Mouse (Mus musculus): ENCODE data around the gene Dusp16. TPM values are rescaled to one million over a fixed set of nuclear protein-coding genes. Genes with fewer than 3 reads are reported as not detected.
A peak's percentile ranks its signal among the peaks of the same experiment; 100 is the strongest.

Dusp16 gene
- total RNA-seq, 2 experiments from 2014 or later = 32.4 to 34.9 TPM

GRCm38 (mm10) chr6:134791251-134792118, 940 bp downstream of the Dusp16 start:
- peak; percentile 47 for DNase-seq

DNA sequence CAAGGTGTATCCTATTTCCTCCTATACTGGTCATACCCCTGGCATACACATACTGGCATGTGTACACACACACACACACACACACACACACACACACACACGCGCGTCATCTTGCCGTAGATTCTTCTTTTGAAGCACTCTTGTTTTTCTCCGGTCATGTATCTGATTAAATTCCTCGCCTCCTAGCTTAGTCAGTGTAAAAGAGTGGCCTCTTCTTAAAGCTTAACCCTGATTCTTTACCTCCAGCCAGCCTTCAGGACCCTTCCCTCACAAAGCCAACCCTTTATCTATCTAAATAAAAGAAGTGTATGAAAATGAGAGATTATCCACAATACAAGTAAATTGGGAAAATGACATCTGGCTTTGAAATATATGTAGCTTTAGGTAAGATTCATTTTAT, 3.3 kb downstream of the Dusp16 start:
- DNase-seq = no peak

DNA sequence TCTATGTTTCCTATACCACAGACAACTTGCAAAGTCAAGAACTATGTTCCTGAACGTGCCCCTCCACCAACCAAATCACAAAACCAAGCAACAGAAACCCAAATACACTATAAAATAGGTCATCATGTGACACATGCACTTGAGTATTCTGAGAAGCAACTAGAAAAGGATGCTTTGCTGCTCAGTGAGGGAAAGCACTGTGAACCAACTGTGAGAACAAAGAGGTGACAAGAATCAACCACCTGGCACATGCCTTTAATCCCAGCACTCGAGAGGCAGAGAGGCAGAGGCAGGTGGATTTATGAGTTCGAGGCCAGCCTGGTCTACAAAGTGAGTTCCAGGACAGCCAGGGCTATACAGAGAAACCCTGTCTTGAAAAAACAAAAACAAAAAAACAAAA, 6.0 kb downstream of the Dusp16 start:
- no peak for DNase-seq

DNA sequence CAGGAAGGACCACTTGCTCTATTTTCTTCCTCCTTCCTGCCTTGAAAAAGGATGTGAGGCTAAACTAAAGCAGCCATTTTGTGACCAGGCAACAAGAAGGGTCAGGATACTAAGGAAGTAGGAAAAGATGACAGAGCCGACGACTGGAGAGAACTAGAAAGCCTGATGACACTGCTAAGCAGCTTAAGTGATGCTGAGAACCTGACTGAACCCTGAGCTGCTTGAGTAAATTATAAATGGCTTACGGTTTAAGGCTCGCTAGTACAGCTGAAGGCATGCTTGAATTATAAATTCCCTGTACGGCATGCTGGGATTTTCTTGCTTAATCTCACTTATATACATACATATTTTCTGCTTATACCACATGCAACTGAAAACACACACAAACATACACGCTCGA, 9.5 kb downstream of the Dusp16 start:
- DNase-seq = no peak

GRCm38 (mm10) chr6:134781494-134781913, 10.9 kb downstream of the Dusp16 start:
- DNase-seq = no peak

GRCm38 (mm10) chr6:134780024-134780423, 12.4 kb downstream of the Dusp16 start:
- DNase-seq = no peak

DNA sequence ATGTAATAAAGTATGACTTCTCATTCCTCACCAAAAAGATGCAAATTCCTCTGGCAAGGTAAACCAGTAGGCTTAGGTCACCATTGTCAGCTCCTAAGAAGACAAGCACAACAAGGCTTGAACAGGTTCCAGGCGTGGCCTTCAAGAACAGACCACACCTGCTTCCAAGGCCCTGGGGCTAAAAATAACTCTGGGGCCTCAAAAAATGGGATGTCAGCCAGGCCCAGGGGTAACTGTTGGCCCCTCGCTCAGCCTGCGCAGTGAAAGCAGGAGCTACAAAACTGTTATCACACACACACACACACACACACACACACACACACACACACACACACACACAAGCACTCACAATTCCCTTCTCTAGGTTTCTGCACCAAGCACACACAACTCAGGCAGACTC, 18.5 kb downstream of the Dusp16 start:
- DNase-seq = peak; percentile 79

DNA sequence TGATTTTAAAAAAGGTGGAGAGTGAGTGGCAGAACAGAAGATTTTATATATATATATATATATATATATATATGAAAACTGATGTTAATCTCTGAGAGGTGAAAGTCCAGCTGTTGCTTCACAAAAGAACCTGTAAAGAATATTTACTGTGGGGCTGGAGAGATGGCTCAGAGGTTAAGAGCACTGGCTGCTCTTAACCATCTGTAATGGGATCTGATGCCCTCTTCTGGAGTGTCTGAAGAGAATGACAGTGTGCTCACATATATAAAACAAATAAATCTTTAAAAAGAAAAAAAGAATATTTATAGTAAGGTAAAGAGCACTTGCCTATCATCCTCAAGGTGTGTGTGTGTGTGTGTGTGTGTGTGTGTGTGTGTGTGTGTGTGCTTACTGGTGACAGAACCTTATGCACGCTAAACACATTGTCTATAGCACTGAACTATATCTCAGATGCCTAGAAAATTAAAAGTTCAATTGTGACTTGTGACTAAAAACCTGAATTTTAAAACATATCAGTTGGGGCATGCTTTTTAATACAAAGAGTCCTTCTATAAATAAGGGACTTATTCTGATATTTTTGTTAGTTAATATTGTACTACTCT, 19.0 kb downstream of the Dusp16 start:
- DNase-seq = no peak

DNA sequence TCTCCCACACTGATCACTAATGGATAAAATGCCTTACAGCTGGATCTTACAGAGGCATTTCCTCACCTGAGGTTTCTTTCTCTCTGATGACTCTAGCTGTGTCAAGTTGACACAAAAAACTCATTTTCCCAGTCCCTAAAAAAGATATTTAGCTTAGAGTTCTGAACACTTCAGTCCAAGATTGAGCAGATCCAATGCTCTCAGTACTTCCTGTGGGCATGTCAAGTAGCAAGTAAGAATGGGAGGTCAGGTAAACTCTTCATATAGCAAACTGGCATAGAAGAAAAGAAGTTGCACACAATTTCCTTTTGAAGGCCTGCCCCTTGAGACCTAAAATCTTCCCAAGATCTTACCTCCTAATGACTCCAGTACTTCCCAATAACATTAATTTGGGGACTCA, 22.1 kb downstream of the Dusp16 start:
- DNase-seq = no peak

GRCm38 (mm10) chr6:134764441-134765061, 27.9 kb downstream of the Dusp16 start:
- DNase-seq = peak; percentile 25

GRCm38 (mm10) chr6:134763436-134763835, 29.0 kb downstream of the Dusp16 start:
- no peak for DNase-seq

DNA sequence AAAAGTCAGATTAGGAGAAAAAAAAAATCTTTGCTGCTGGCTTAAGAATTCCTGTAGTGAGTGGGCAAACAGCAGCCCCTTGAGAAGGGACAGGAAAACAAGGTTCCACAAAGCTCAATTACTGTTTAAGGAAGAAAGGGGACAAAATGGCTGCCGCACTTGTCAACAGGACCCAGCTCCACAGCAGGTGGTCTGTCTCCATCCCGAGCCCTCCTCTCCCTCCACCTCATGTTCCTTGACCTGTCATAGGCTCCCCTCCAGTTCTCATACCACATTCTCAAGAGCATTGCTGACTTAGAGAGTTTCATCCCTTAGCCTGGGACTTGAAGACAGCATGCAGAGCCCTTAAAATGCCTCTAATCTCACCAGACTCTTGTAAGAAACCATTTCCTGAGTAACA, 30.6 kb downstream of the Dusp16 start:
- no peak for DNase-seq

DNA sequence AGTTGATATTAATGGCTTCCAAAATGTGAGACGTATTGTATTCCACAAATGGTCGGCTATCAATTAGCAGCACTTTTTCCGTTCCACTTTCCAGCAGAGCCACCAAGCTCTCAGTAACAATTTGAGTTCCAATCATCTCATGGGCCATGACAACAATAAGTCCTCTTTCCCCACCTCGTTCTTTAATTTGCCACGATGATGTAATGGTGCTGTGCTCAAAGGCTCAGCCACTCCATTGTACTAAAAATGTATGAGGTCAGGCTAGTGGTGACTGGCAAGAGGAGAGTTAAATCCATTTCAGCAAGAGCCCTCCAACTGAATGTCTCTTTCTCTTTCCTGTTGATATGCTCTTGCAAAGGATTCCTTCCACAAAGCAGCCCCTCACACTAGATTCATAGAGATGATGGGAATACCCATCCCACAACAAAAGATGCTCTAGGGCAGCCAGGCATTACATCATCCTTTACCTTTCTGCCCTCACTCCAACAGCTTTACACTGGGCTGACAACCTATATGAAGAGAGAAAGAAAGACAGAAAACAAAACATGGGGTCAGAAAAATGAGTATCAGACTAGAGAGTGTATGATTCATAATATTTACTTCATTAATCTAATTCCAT, 31.4 kb downstream of the Dusp16 start:
- no peak for DNase-seq

DNA sequence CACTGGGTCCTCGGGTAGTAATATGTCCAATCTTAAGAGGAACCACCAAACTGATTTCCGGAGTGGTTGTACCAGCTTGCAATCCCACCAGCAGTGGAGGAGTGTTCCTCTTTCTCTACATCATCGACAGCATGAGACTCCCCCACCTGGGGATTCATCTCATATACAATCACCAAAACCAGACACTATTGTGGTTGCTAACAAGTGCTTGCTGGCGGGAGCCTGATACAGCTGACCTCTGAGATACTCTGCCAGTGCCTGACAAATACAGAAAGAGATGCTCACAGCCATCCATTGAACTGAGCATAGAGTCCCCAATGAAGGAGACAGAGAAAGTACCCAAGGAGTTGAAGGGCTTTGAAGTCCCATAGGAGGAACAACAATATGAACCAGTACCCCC, 36.4 kb downstream of the Dusp16 start:
- DNase-seq = no peak

DNA sequence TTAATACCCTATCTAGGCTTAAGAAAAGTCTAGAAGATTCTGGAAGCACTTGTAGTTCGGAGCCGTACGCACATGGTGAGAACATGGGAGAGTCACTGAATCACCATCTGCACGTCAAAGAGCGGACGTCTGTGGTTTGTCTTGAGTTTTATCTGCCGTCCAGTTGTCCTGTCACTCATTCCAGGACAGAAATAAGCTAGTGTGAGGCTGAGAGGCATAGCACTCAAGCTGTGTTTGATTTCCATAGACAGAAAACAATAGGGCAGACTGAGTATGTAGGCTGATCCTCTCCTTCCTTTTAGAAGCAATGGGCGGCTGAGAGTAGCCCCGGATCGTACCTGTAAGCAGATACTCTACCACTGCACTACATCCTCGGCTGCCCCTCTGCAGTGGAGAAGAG, 38.6 kb downstream of the Dusp16 start:
- DNase-seq = no peak

DNA sequence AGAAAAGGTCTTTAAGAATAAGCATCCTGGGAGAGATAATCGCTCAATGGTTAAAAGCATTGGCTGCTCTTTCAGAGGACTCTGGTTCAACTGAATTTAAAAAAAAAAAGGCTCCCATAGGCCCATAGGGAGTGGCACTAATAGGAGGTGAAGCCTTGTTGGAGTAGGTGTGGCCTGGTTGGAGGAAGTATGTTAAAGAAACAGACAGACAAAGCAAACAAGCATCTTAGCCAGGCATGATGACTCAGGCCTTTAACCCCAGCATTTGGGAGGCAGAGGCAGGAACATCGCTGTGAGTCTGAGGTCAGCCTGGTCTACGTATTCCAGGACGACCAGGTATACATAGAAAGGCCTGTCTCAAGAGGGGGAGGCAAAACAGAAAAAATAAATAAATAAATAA, 39.0 kb downstream of the Dusp16 start:
- no peak for DNase-seq

DNA sequence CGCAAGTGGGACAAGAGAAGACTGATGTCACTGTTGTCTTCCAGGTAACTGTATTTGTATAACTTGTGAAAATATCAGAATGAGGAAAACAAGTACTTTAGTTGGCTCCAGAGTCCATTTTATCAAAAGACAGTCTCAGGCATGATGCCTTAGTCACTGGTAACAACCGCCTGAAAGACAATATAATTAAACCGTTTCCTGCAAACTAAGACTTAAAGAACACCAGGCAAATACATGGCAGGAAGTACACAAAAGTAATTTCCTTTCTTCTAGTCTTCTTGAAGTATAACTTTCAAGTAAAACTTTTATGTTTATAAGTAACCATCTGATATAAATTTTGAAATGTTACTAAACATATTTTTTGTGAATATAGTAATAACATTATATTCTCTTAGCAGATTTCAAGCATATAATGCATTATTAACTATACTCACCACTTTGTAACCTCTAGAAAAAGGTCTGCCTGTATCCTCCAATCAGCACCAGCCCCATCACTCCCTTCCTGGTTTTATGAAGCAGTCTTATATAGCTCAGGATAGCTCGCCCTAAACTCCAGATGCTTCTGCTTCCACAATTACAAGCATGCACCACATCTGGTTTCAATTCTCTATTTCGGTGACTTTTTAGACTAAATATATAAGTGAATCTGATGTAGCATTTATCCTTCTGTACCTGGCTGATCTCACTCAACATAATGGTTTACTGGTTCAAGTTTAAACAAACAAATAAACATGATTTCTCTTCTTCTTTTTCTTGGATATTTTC, 40.4 kb downstream of the Dusp16 start:
- DNase-seq = no peak

GRCm38 (mm10) chr6:134751087-134751486, 41.3 kb downstream of the Dusp16 start:
- no peak for DNase-seq

- no peak for DNase-seq
Observed at GRCm38 (mm10) chr6:134748126-134748525, 44.3 kb downstream of the Dusp16 start.

- DNase-seq = no peak
Observed at GRCm38 (mm10) chr6:134745876-134746275, 46.5 kb downstream of the Dusp16 start.

GRCm38 (mm10) chr6:134743568-134743967, 48.9 kb downstream of the Dusp16 start:
- DNase-seq = no peak

DNA sequence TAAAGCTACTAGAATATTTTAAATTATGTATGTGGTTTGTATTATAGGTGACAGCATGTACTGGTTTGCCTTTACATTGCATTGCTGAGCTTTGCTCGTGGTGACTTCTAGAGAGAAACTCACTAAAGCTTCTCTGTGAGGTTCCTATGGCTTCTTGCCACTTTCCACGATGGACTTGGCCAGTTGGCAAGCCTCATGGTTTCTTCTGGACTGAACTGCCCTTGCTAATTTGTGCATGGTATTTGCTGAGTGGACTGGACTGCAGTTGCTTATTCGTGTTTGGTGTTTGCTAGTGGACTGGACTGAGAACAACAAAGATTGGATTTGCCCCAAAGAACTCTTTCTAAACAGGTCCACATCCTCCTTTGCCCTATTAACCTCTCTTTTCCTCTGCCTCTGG, 55.6 kb downstream of the Dusp16 start:
- DNase-seq = peak; percentile 32

All from heart, postnatal 4 days (tissue).